Mouse (Mus musculus): ENCODE measurements at regions not wholly inside any gene's neighbourhood (a gene's known extent, or its start where the extent isn't known, plus 50 kb on each side); places are given as distances from the start of the nearest gene placed in this dataset.

GRCm38 (mm10) chr13:46222031-46222430 lies 51.5 kb upstream of the Stmnd1 start:
- peak in 1 of 2 experiments; percentile 49 for DNase-seq (ENCODE audit: low spot score in 2 of 2)

- DNase-seq (ENCODE audit: low spot score in 2 of 2), result peak; percentile 67 to 79
Observed at GRCm38 (mm10) chr13:46218101-46218701, 55.3 kb upstream of the Stmnd1 start.

- no peak for DNase-seq (ENCODE audit: low spot score in 2 of 2)
Observed at GRCm38 (mm10) chr13:46216954-46217838, 56.3 kb upstream of the Stmnd1 start.

- DNase-seq (ENCODE audit: low spot score in 2 of 2), result no peak
Observed at GRCm38 (mm10) chr13:46203551-46203950, 70.0 kb upstream of the Stmnd1 start.

GRCm38 (mm10) chr13:46202586-46202985 lies 70.9 kb upstream of the Stmnd1 start:
- DNase-seq (ENCODE audit: low spot score in 2 of 2), result no peak

GRCm38 (mm10) chr13:46201029-46201599 lies 72.4 kb upstream of the Stmnd1 start:
- no peak for DNase-seq (ENCODE audit: low spot score in 2 of 2)

GRCm38 (mm10) chr13:46193131-46193530 lies 80.4 kb upstream of the Stmnd1 start:
- DNase-seq (ENCODE audit: low spot score in 2 of 2), result peak in 1 of 2 experiments; percentile 21

GRCm38 (mm10) chr13:46189726-46190125 lies 83.8 kb upstream of the Stmnd1 start:
- DNase-seq (ENCODE audit: low spot score in 2 of 2), result no peak

GRCm38 (mm10) chr13:46182851-46183250 lies 90.7 kb upstream of the Stmnd1 start:
- DNase-seq (ENCODE audit: low spot score in 2 of 2), result peak in 1 of 2 experiments; percentile 42

GRCm38 (mm10) chr13:46180606-46181133 lies 92.9 kb upstream of the Stmnd1 start:
- DNase-seq (ENCODE audit: low spot score in 2 of 2), result peak in 1 of 2 experiments; percentile 56

GRCm38 (mm10) chr13:46179916-46180315 lies 93.6 kb upstream of the Stmnd1 start:
- no peak for DNase-seq (ENCODE audit: low spot score in 2 of 2)

GRCm38 (mm10) chr13:46173103-46173502 lies 100.4 kb upstream of the Stmnd1 start:
- DNase-seq (ENCODE audit: low spot score in 2 of 2), result no peak

GRCm38 (mm10) chr13:46162025-46162374 lies 111.5 kb upstream of the Stmnd1 start:
- peak; percentile 59 to 93 for DNase-seq (ENCODE audit: low spot score in 2 of 2)

GRCm38 (mm10) chr13:46161261-46162024 lies 112.1 kb upstream of the Stmnd1 start:
- no peak for DNase-seq (ENCODE audit: low spot score in 2 of 2)

- DNase-seq (ENCODE audit: low spot score in 2 of 2), result no peak
Observed at GRCm38 (mm10) chr13:46159354-46159753, 114.2 kb upstream of the Stmnd1 start.

- DNase-seq (ENCODE audit: low spot score in 2 of 2), result no peak
Observed at GRCm38 (mm10) chr13:46153282-46154260, 120.0 kb upstream of the Stmnd1 start.

- peak in 1 of 2 experiments; percentile 34 for DNase-seq (ENCODE audit: low spot score in 2 of 2)
Observed at GRCm38 (mm10) chr13:46140006-46140405, 133.5 kb upstream of the Stmnd1 start.

- no peak for DNase-seq (ENCODE audit: low spot score in 2 of 2)
Observed at GRCm38 (mm10) chr13:46139251-46139650, 134.3 kb upstream of the Stmnd1 start.

- DNase-seq (ENCODE audit: low spot score in 2 of 2), result no peak
Observed at GRCm38 (mm10) chr13:46135411-46135810, 138.1 kb upstream of the Stmnd1 start.

- DNase-seq (ENCODE audit: low spot score in 2 of 2), result peak in 1 of 2 experiments; percentile 39
Observed at GRCm38 (mm10) chr13:46129236-46129855, 144.2 kb upstream of the Stmnd1 start.
